Mouse (Mus musculus) forebrain, embryonic 14.5 days (tissue): ENCODE results near the gene Snx25. TPM values are rescaled to one million over a fixed set of nuclear protein-coding genes. Genes with fewer than 3 reads are reported as not detected.

Experiments used
- ATAC-seq: fragments of 200-750 bp; cut with Nextera tagmentation; 2 replicates; pipeline ENCODE4 v1.8.0; 2017; ENCODE audit warnings: mild to moderate bottlenecking, moderate library complexity
- DNase-seq: peaks from one replicate; pipeline ENCODE4 v3.0.0-alpha.2; 2015; ENCODE audit warnings: low spot score
- H3K27ac ChIP-seq: fragments of 300-500 bp; sonication (generic); 2 replicates; pipeline ENCODE4 v1.5.1; 2014; ENCODE audit warnings: low read depth, mild to moderate bottlenecking, control low read depth, low read length, moderate library complexity
- H3K27me3 ChIP-seq: fragments of 300-500 bp; sonication (generic); replicated peaks from 2 replicates; pipeline ENCODE4 v1.6.1; 2014; ENCODE audit warnings: low read length, control low read depth, mixed read lengths; ENCODE audit not compliant: control insufficient read depth, insufficient read depth
- H3K36me3 ChIP-seq: fragments of 300-500 bp; sonication (generic); 2 replicates; pipeline ENCODE4 v1.6.1; 2014; ENCODE audit warnings: low read length, control low read depth; ENCODE audit not compliant: control insufficient read depth, insufficient read depth
- H3K4me1 ChIP-seq: fragments of 300-500 bp; sonication (generic); 2 replicates; pipeline ENCODE4 v1.6.1; 2014; ENCODE audit warnings: antibody characterized with exemption, low read length, control low read depth; ENCODE audit not compliant: control insufficient read depth, insufficient read depth
- H3K4me2 ChIP-seq: fragments of 300-500 bp; sonication (generic); 2 replicates; pipeline ENCODE4 v1.6.1; 2014; ENCODE audit warnings: mild to moderate bottlenecking, control low read depth, low read length
- H3K4me3 ChIP-seq: fragments of 300-500 bp; sonication (generic); 2 replicates; pipeline ENCODE4 v1.5.1; 2014; ENCODE audit warnings: low read depth, low read length, control low read depth
- H3K9ac ChIP-seq: fragments of 300-500 bp; sonication (generic); 2 replicates; pipeline ENCODE4 v1.6.1; 2014; ENCODE audit warnings: mild to moderate bottlenecking, low read length, control low read depth, moderate library complexity
- H3K9me3 ChIP-seq: fragments of 300-500 bp; sonication (generic); replicated peaks from 2 replicates; pipeline ENCODE4 v1.6.1; 2016; ENCODE audit warnings: low read length, control low read depth, mixed read lengths; ENCODE audit not compliant: control insufficient read depth
- WGBS: fragments of 180-500 bp; shearing (Covaris S2); extraction: QIAGEN DNeasy Blood & Tissue Kit; methylation state at CpG from one replicate; pipeline ENCODE4 v1.1.7; 2014; 5-methylcytosine and 5-hydroxymethylcytosine counted together
- polyA plus RNA-seq: library from polyadenylated mRNA; unstranded; fragments of >200 nt; fragmentation: Nextera tagmentation; extraction: Ambion mirVana; gene quantifications from 2 replicates; pipeline ENCODE4 v1.2.1, GENCODE M21; 2014

Gene Snx25
- polyA plus RNA-seq, 1 experiment from 2014 or later, result 7.4 TPM

DNA sequence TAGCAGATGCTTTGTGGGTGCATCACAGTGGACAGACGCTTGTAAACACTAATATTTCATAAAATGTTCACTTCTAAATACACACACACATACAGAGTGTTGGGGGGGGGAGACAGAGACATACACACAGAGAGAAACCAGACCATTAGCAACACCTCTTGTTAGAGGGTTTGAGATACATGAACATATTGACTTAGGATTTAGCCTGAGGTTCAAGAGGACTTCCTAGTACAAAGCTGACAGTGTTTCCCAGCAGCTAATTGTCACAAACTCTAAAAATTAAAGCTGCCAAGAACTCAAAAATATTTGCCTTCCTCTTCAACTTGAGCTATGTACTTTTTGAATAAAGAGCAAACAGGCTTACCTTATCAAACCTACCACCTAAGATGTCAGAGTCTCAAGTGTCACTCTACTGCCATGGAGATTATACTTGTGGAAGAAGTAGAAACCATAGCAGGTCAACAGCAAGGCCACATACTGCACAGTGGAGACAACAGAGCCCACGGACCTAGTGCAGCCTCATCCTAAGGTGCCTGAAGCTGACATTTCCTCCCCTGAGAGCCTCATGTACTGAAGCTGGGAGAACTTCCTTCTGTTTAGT, 78.3 kb downstream of the Snx25 start:
- Histone ChIP-seq H3K4me2 (no peak overlapping the region), H3K27ac (no peak overlapping the region), H3K4me3 (no peak overlapping the region), H3K4me1 (no peaks in the 10 kb centered on the region), H3K9me3 (no peaks in the 10 kb centered on the region), H3K36me3 (no peaks in the 10 kb centered on the region), H3K9ac (no peak overlapping the region), H3K27me3 (no peaks in the 10 kb centered on the region)
- no peak for ATAC-seq
- no peak for DNase-seq
- 85% methylated on average over 2 of the region's 2 CpGs for WGBS

DNA sequence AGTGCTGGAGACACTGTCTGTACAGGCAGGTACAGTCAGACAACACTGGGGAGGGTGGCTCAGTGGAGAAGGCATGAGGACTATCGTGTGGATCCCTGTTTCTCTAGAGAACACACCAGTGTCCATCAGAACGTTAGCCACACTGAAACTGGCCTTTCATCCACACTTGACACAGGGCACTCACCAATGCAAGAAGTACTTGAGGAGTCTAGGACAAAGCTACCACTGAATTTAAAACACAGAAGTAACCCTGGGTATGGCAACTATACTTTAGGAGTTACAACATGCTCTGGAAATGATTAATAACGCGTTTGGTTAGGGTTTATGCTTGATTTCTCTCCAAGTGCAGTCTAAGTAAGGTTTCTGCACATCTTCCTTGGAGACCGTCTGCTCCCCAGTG, 79.2 kb downstream of the Snx25 start:
- H3K27me3 ChIP-seq, result no peaks in the 10 kb centered on the region
- no peak overlapping the region for H3K9ac ChIP-seq
- H3K4me3 ChIP-seq, result no peak overlapping the region
- 90% methylated on average over 5 of the region's 5 CpGs for WGBS
- H3K4me2 ChIP-seq, result no peak overlapping the region
- no peaks in the 10 kb centered on the region for H3K9me3 ChIP-seq
- no peaks in the 10 kb centered on the region for H3K4me1 ChIP-seq
- no peak for DNase-seq
- no peak overlapping the region for H3K27ac ChIP-seq
- no peak for ATAC-seq
- H3K36me3 ChIP-seq, result no peaks in the 10 kb centered on the region

- Histone ChIP-seq H3K27me3 (no peaks in the 10 kb centered on the region), H3K9ac (no peak overlapping the region), H3K9me3 (no peaks in the 10 kb centered on the region), H3K27ac (no peak overlapping the region), H3K4me2 (no peak overlapping the region), H3K4me1 (no peaks in the 10 kb centered on the region), H3K36me3 (peaks cover 18% of the 10 kb centered on the region), H3K4me3 (no peak overlapping the region)
- 59% methylated on average over 13 of the region's 13 CpGs for WGBS
- ATAC-seq, result no peak
- DNase-seq, result no peak
Observed at GRCm38 (mm10) chr8:46040260-46040659, 111.7 kb downstream of the Snx25 start.

DNA sequence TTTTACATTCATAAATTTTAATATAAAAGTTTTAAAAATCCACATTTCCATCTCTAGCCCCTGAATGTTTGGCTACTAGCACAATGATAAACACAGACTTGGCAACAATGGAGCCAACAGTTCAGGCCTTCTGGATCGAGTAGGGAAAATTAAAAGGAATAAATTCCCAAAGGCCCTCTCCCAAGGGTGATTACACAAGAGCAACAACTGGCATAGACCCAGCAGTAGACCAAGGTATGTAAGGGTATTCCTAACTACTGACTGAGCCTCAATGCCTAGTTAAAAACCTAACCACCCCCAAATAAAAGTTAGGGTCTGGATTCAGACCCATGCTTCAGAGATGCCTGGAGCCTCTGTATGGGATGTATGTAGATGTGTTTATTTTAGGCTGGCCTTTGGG, 112.3 kb downstream of the Snx25 start:
- 68% methylated on average over 1 of the region's 1 CpGs for WGBS
- no peaks in the 10 kb centered on the region for H3K9me3 ChIP-seq
- no peak for DNase-seq

GRCm38 (mm10) chr8:46036217-46036616, 115.7 kb downstream of the Snx25 start:
- DNase-seq, result no peak
- Histone ChIP-seq H3K4me1 (no peaks in the 10 kb centered on the region), H3K4me2 (no peak overlapping the region), H3K9ac (no peak overlapping the region), H3K4me3 (no peak overlapping the region), H3K27ac (no peak overlapping the region), H3K9me3 (no peaks in the 10 kb centered on the region), H3K27me3 (no peaks in the 10 kb centered on the region), H3K36me3 (peaks cover 23% of the 10 kb centered on the region; the same call in 1 of the 2 replicates)
- no peak for ATAC-seq
- WGBS, result 80% methylated on average over 11 of the region's 11 CpGs

More for the DNA sequence above, 112.3 kb downstream of the Snx25 start:
- no peak overlapping the region for H3K9ac ChIP-seq
- ATAC-seq, result no peak
- no peak overlapping the region for H3K27ac ChIP-seq
- no peak overlapping the region for H3K4me3 ChIP-seq
- no peaks in the 10 kb centered on the region for H3K27me3 ChIP-seq
- H3K36me3 ChIP-seq, result peaks cover 16% of the 10 kb centered on the region
- H3K4me2 ChIP-seq, result no peak overlapping the region
- no peaks in the 10 kb centered on the region for H3K4me1 ChIP-seq

- no peaks in the 10 kb centered on the region for H3K36me3 ChIP-seq
- DNase-seq (no peak), ATAC-seq (no peak)
- no peak overlapping the region for H3K27ac ChIP-seq
- WGBS, result 68% methylated on average over 4 of the region's 4 CpGs
- H3K4me3 ChIP-seq, result no peak overlapping the region
- H3K9me3 ChIP-seq, result no peaks in the 10 kb centered on the region
- no peaks in the 10 kb centered on the region for H3K27me3 ChIP-seq
- no peak overlapping the region for H3K4me2 ChIP-seq
- no peaks in the 10 kb centered on the region for H3K4me1 ChIP-seq
- no peak overlapping the region for H3K9ac ChIP-seq
Observed at GRCm38 (mm10) chr8:46024392-46024791, 127.6 kb downstream of the Snx25 start.

GRCm38 (mm10) chr8:46022758-46023157, 129.2 kb downstream of the Snx25 start:
- Histone ChIP-seq H3K36me3 (no peaks in the 10 kb centered on the region), H3K27me3 (no peaks in the 10 kb centered on the region), H3K9me3 (no peaks in the 10 kb centered on the region), H3K4me1 (no peaks in the 10 kb centered on the region), H3K4me3 (no peak overlapping the region), H3K4me2 (no peak overlapping the region), H3K9ac (no peak overlapping the region), H3K27ac (no peak overlapping the region)
- ATAC-seq (no peak), DNase-seq (no peak)
- 93% methylated on average over 9 of the region's 9 CpGs for WGBS

- no peak for ATAC-seq
- Histone ChIP-seq H3K4me3 (no peak overlapping the region), H3K36me3 (no peaks in the 10 kb centered on the region), H3K4me1 (no peaks in the 10 kb centered on the region), H3K9me3 (no peaks in the 10 kb centered on the region), H3K4me2 (no peak overlapping the region), H3K27ac (no peak overlapping the region), H3K9ac (no peak overlapping the region), H3K27me3 (no peaks in the 10 kb centered on the region)
- no peak for DNase-seq
- WGBS, result 92% methylated on average over 9 of the region's 9 CpGs
Observed at GRCm38 (mm10) chr8:46022203-46022602, 129.8 kb downstream of the Snx25 start.

GRCm38 (mm10) chr8:46010746-46011680, 140.9 kb downstream of the Snx25 start:
- Histone ChIP-seq H3K9me3 (no peaks in the 10 kb centered on the region), H3K27me3 (no peaks in the 10 kb centered on the region), H3K27ac (no peak overlapping the region; the same call in 1 of the 2 replicates), H3K4me2 (peak overlapping the region; percentile 36), H3K36me3 (no peaks in the 10 kb centered on the region), H3K9ac (no peak overlapping the region), H3K4me1 (peaks cover 9% of the 10 kb centered on the region; the same call in 1 of the 2 replicates), H3K4me3 (no peak overlapping the region)
- DNase-seq (peak; percentile 55), ATAC-seq (peak; percentile 37; the same call in 1 of the 2 replicates)
- WGBS, result 20% methylated on average over 17 of the region's 17 CpGs
